Mouse (Mus musculus) layer of hippocampus, adult 8-10 months (tissue): Measurements from ENCODE around the gene AI661453. TPM values are rescaled to one million over a fixed set of nuclear protein-coding genes. Genes with fewer than 3 reads are reported as not detected.

ENCODE experiments used
- DNase-seq, 2 experiments: peaks; one replicate each; pipeline ENCODE4 v3.0.0; 2022; ENCODE audit warnings: low spot score in 2 of 2
- total RNA-seq, 4 experiments: library from RNA; stranded (reverse); gene quantifications; 2 replicates each; pipeline ENCODE4 v1.2.4; 2022

Gene AI661453
- total RNA-seq, 4 experiments from 2014 or later, result 0.23 to 0.82 (median 0.66) TPM

DNA sequence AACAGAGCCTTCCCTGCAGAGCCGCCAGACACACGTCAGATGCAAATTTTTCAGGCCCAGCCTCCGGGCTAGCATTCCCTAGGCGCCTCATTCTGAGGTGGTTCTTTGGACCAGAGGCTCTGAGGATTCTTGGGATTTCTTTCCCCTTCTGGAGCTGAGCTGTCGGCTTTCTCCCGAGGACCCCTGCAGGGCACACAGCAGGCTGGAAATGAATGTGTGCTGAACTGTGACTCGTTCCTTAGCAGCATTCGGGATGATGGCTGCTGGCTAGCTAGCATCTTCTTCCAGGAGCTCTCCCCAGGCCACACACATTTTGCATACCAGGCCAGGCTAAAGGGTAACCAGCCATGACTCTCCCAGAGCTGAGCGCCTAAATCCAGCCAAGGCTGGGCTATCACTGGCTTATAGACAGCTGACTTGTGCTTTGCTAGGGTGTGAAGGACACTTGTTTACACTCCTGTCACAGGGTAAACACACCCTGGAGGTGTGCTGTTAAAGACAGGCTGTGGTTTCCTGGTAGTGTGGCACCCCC is 4.0 kb downstream of the AI661453 start:
- no peak for DNase-seq

DNA sequence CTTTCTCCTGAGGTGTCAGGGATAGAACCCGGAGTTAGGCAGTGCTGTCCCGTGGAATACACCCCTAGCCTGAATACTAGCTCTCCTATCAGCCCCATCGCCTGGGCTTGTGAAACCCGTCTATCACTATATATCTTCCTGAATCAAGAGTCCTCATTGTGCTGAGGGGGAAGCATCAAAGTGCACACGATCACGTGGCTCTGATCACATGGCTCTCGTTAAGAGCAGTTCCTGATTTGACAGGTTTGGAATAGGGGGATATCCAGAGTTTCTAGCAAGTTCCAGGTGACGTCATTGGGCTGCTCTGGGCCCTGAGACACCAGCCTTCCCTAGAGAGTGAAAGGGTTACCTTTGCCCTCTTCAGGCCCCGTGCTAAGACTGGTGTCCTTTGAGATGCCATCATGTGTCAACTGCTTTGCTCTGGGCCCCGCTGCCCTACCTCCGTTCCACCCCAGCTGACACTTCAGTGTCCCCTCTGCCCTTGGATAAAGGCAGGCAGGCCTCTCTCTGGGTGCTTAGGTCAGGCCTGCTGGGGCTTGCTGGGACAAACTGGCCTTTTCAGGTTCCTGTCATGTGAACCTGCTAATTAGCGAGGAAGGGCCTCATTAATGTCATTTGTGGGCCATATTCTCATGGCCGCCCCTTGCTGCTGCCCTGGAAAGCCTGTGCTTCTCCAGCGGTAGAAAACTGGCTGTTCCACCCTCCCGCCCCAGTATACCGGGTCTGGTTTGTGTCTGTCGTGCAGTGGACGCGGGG is 5.1 kb downstream of the AI661453 start:
- DNase-seq, result no peak

DNA sequence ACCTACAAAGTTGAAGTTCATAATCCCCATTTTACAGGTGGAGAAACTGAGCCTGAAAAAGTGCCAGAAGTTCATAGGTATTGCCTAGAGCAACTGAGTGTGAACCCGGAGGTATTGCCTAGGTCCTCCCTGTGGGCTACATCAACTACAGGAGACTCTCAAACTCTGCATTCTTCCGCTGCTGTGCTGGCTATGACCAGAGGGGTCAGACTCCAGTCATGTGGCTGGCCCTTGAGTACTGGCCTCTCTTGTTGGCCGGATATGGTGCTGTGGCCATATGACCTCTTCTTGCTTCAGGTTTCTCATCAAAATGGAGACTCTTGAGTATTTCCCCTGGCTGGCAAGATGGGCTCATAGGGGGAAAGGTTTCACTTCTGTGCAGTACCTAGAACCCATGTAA is 5.9 kb downstream of the AI661453 start:
- no peak for DNase-seq

DNA sequence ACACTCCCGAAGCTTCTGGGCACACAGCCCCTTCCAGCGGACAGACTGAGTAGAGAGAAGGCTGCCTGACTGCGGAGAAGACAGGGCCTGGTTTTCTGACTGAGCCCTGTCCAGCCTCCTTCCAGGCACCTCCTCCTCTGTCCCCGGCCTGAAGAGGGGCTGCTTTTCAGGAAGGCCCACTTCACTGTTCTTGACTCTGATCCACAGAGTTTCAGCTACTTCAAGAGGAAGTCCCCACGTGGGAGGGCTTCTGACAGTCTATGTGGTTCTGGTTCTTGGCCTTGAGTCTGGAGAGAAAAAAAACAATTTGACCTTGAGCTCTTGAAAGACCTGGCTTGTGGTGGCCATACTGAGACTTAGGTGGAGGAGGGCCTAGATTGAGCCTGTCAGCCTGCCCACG is 7.7 kb downstream of the AI661453 start:
- no peak for DNase-seq

DNA sequence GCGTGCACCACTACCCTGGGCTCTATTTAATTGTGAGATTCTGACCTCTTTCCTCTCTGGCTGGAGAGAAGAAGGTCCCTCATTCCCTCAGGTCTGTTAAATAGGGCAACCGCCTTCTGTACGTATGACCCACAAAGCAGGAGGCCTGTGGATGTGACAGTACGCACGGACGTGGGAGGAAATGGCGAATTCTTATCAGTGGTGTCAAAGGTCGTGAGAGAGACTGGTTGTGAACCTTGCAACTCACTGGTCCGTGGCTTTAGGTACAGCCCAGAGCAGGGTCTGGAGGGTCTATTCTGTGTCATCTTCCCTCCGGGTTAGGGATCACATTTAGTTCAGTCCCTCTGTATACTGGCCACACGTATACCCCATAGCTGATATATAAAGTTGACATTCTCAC is 9.1 kb downstream of the AI661453 start:
- DNase-seq, result no peak

DNA sequence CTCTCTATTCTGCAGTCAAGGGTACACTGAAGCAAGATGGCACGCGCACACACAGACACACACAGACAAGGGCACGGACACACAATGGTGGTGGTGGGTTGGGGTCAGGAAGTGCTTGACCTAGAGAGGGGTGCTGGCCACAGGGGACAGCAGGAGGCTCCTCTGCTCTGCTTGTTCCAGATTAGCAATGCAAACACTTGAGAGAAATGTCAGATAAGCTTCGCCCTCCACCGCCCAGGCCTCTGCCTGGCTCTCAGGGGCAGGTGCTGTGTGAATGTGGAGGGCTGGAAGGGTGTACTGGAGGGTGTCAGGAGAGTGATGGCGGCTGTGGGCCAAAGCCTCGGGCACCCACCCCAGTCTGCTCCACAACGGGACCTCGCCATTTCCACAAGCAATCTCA is 9.6 kb downstream of the AI661453 start:
- DNase-seq, result no peak

DNA sequence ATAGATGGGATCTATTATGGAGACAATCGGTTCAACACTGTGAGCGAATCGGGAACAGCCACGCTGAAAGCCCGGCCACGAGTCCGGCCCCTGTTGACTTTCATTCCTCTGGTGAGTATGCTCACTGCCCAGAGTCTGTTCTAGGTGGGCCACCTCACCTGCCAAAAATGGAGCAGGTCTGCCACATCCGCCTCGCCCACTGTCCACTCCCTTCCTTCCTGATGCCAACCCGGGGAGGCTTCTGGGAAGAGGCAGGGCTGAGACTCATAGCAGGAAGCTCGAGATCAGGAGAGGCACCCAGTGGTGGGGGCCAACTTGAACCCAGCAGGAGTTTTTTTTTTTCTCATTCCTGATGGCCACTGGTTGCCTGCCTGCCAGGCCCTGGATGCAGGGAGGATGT is 10.1 kb downstream of the AI661453 start:
- DNase-seq, result no peak

DNA sequence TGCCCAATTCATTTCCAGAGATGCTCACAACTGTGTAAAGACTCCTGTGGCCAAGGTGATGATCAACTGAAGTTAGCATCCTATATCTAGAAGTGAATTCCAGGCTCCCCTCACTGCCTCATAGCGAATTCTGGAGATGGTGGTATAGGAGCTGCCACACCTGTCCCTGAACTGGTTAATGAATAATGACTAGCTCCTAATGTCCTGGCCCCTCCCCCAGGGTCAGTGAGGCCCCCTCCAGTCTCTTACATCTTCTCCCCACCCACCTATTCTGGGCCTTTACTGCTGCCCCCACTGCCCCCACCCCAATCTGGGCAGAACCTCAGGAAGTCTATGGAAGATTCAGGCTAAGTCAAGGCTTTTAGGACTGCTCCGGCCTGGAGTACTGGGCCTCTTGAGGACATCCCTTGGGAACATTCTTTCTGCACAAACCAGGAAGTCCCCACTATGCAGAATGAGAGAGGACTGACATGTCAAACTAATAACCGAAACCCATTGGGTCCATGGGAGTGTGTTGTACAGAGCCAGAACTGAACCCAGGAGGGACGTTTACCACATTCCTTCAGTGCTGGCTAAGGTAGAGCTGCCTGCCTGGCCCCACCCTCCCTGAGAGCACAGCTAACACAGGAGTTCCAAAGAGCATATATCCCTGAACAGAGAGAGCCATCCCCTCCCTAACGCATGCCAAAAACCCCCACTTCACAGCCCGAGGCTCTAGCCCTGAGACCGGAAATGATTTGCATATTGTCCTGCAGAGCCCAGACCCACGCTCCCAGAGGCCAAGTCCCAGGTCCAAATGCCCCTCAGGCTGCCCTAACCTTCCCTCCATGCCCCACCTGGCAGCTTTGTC is 12.3 kb downstream of the AI661453 start:
- no peak for DNase-seq

DNA sequence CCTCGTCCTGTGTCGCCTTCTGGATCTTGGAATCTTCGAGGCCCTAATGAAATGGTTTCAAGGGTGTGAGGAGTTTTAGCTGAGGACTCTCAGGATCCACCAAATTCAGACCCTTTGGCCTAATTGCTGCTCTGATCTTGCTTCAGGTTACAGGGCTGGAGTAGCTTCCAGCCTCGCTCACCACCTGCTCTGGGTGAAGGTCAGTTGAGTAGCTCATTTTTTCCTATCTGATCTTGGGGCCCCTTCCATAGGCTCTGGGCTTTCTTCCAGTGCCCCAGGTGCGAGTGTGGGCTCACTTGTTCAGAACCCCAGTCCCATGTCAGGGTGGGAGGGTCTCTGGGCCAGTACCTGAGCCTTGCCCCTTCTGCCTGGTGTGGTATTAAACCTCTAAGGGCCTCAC is 13.0 kb downstream of the AI661453 start:
- no peak for DNase-seq

DNA sequence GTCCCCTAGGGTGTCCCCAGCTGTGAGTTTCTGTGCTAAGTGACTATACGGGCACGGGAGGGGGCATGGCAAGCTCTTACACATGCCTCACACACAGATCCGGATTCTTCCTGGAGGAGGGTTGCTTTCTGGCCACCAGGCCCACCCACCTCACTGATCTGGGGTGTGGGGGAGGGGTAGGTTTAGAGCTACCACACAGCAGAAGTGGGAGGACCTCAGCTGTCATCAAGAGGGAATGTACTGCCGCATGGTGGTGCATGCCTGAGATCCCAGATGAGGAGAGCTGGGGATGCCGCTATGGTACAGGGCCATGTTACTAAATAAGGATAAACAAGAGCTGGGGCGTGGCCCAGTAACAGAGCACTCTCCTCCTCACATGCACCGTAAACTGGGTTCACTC is 13.8 kb downstream of the AI661453 start:
- no peak for DNase-seq

DNA sequence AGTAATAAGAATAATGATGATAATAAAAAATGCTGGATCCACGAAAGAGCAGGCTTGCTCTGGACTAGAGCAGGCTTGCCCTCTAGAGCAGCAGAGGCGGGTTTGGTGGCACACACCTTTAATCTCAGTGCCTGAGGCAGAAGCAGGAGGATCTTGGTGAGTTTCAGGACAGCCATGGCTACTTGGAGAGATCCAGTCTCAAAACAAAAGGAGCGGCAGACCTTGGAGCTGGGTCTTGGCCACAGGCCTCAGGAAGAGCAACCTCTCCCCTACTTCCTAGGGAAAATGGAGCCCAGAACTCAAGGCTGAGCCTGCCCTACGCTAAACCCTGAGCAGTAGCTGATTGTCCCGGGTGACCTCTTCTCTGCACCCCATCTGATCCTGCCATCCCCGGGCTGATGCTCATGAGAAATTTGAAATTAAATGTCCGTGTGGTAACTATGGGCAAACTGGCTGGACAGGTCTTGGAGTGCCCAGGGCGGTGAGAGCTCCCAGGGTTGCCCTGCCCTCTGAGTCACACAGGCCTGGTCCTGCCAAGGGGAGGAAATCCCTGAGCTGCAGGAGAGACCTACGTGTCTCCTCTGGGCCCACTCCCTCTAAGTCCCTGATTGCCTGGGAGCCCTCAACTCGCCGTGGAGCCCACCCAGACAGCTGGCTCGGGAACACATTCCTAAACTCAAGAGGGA is 14.6 kb downstream of the AI661453 start:
- DNase-seq, result no peak

DNA sequence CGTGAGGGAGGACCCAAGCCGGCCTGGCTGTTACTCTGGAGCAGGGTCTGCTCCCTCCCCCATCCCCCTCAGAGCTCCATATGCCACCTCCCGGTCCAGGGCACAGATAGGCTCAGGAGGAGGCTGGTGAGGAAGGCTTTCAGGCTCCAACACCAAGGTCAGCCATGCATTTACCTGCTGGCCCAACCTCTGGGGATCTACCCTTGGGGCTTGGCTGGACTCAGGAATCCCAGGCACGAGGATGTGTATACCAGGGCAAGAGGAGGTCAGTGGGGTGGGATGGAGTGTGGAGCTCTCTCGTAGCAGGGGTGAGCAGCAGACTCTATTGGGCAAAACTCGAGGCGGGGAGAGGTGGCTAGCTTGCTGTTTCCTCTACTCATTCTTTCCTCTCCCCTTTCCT is 16.5 kb downstream of the AI661453 start:
- DNase-seq, result no peak

DNA sequence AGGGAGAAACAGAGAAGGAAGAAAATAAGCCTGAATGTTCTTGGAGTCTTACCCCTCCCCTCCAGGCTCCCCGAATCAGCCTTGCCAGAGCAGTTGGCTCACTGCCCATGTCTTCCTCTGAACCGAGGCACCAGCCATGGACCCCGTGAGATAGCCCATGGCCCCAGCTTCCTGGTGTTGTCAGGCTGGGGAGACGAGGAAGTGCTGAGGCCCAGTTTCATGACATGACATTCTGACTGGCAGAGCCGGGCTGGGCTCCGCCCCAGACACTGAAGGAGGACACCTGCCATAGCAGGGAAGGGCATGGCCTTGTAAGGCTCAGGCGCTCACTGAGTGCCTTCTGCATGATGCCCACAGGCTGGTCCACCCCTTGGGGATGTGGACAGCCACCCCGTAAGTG is 18.3 kb downstream of the AI661453 start:
- no peak for DNase-seq

DNA sequence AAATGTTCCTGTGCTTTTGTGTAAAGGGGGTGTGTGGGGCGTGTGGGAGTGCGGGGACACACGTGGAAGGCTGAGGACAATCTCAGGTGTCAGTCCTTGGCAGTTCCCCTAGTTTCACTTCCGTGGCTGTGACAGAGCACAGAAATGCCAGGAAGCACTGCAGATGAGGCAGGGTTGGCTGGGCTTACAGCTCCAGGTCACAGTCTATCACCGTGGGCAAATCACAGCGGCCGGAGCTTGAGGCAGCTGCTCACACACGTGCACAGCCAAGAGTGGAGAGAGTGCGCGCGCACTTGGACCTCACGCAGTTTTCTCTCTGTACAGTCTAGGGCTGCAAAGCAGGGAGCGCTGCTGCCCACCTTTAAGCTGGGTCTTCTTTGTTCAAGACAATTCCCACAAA is 21.9 kb downstream of the AI661453 start:
- no peak for DNase-seq

DNA sequence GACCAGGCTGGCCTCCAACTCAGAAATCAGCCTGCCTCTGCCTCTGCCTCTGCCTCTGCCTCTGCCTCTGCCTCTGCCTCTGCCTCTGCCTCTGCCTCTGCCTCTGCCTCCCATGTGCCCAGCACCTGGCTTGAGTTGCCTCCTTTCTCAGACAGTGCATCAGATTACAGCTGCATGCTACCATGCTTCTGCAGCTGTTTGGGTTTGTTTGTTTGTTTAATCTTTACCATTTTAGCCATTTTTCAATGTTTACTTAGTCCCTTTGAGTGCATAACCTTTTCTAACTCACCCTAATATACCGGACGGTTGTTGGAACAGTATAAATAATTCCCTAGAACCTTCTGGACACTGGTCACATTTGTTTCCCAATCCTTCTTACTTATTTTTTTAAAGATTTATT is 22.5 kb downstream of the AI661453 start:
- no peak for DNase-seq

DNA sequence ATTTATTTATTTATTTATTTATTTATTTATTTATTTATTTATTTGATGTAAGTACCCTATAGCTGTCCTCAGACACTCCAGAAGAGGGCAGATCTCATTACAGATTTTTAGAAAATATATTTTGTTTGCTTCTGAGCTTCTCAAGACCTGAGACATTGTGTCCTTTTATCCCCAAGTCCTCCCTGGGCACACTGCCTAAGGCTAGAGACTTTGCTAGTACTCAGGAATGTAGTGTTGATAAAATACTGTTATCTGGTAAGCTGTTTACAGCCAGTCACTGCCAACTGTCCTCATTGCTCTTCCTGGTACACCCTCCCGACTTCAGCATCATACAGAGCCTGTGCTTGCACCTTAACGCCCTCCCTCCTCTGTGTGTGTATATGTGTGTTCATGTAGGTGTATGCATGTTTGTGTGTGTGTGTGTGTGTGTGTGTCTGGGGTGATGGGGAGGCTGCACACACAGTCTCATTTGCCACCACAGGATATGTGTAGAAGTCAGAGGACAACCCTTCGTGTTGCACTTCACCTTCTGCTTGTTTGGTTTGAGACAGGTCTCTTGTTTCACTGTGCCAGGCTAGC is 23.0 kb downstream of the AI661453 start:
- DNase-seq, result no peak

DNA sequence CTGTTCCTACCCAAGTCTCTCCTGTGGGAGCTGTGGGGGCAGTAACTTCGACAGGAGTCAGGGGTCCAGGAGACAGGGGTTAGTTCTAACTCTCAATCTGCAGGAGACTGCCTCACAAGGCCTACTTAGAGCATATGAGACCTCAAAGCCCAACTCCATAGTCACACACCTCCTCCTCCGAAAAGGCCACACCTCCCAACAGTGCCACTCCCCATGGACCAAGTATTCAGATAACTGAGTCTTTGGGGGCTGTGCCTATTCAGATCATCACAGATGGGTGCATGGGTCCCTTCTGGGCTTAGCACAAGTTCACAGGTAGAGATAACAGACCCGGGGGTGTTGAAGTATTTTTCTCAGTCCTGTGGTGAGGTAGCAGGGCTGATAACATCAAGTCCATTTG is 25.3 kb downstream of the AI661453 start:
- no peak for DNase-seq

DNA sequence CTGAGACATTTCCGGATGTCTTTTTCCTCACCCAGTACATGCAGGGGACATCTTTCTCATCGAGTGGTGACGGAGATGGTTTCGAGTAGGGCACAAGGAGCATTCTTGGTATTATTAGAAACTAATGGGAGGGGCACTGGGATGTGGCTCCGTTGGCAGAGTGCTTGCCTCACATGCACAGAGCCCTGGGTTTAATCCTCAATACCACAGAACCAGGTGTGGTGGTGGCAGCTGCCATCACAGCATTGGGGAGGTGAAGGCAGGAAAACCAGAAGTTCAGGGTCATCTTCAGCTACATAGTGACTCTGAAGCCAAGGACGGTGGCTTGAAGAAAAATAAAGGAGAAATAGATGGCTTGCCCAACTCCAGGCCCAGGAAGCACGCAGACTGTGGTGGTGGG is 25.8 kb downstream of the AI661453 start:
- DNase-seq, result no peak

DNA sequence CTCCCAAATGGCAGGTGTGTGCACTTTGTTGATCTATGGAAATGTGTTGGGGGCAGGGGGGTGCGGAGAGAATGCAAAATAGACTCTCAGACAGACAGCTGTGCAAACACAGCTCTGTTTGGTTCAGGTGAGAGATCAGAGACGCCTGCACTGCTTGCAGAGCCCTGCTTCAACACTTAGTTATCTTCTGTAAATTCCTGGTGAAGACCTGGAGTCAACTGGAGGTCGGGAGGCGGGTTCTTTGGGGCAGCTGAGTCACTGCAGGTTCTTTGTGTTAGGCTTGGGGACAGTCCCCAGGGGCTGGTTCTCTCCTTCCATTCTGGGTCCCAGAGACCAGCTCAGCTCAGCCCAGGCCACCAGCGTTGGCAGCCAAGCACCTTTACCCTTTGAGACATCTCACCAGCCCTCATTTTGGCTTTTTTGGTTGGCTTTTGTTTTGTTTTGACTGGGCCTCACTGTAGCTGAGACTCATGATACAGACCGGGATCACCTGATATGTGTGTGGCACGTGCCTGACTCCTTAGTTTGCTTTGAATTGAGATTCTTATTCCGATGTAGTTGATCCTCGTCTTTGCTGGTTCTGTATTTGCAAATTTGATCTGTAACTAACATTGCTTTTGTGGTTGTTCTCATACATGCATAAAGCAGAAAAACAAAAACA is 26.4 kb downstream of the AI661453 start:
- no peak for DNase-seq

DNA sequence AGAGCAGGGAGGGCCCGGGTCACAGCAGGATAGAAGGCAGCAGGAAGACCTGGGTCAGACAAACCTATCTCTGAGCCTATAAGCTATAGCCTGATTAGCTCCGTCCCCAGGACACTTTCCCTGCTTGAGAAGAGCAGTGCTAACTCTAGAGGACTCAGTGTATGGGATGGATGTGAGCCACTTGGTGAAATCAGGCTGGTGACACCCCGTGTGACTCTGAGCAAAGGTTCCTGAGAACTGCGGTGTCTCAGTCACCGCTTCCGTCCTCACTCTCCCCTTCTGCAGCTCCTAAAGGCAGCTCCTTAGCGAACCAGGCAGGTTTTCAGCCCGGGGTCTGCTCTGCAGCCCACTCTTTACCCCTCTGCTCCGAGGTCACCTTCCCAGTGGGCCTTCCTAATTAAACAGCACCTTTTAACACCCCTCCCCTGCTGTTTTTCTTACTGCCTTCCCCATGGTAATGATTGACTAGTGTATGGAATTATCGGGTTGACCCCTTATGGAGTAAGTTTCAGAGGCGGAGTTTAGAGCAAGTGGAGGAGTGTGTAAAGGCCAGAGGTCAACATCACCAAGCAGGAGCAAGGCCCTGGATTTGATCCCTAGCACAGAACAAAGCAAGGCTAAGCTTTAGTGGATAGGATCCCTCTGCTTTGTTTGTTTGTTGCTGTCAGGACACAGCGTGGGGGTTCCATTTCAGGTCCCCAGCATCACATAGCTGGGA is 28.0 kb downstream of the AI661453 start:
- DNase-seq, result no peak

DNA sequence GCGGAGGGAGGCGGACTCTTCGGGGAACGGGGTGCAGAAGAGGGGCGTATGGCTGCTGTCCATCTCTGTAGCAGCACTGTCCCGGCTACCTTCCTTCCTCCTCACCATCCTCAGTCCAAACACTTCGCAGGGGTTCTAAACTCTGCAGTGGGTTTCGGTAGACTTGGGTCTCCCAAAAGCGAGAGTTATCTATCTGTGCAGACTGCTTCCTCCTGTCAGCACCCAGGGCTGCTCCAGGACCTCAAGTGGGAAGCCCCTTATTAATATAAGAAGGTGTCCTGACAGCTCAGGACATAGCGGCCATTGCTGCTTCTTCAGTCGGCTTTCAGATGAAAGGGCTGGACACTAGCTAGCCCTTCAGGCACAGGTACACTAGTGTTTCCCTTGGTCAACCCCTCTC is 28.6 kb downstream of the AI661453 start:
- DNase-seq, result no peak
